Mouse (Mus musculus): ENCODE results near the gene Ap1g2.

Gene Ap1g2

DNA sequence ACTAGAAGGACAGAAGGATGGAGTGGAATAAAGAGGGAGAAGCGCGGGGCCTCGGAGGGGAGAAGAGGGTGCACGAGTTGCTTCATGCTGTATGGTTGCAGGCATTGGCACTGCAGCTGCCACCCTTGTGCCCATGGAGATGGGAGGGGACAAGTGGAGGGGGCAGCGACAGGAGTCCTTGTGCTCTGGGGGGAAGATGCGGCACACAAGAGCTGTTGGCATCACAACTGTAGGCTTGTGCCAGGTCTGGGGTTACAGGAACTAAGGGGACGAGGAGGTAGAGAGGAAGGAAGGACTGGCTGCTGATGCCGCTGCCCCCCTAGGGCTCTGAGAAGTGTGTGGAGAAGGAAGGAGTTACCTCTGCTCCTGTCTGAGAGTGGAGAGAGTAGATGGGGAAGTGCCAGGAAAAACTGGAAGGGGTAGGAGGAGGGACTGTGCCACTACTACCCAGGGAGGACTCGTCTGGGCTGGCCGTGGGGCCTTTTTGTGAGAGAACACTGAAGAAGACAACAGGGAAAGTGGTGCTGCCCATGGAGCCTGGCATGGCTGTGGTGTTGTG is 52.1 kb downstream of the Ap1g2 start:
- DNase-seq, result peak; percentile 93

DNA sequence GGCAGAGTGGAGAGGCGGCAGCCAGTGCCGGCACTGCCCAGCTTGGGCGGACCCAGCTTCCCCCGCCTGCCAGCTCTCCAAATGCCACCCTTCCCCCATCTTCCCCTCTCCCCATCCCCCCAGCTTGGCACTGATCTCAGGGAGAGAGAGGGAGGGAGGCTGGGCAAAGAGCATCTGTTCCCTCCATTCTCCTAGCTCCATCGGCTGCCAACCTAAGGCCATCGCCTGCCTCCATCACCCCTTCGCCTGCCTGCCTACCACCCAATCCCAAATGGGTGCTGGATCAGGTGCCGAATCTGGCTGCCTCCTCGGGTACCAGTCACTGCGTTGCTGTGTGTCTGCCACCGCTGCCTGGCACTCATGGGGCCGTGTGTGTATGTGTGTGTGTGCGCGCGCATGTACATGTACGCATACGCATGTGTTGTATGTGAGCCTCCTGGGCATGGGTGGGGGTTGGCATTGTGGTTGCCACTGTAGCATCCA is 52.6 kb downstream of the Ap1g2 start:
- DNase-seq, result peak; percentile 98

DNA sequence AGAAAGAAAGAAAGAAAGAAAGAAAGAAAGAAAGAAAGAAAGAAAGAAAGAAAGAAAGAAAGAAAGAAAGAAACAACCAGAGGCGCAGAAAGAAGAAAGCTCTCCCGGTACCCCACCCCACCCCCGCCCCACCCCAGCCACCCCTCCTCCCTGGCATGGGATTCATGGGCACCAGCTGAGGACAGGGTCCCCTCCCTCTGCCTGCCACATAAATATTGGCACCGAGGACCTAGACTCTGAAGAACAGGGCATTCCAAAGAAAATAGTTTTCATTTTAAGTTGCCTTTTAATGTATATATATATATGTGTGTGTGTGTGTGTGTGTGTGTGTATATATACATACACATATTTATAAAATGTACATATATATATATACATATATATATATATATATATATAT is 53.3 kb downstream of the Ap1g2 start:
- no peak for DNase-seq

DNA sequence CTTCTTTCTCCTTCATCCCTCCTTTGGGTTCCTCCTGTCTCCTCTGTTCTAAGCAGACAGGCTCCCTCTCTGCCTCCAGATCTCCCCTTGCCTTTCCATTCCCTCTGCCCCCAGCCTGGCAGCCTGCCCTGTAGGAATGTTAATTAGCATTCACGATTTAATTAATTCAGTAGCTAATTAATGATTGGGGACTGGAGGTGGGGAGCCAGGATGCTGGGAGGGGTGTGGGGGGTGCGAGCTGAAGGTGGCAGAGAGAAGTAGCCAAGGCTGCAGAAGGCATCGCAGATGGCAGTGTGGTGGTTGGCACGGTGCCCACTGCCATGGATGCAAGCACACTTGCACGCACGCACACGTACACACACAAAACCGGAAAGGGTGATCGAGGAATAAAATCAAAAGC is 53.9 kb downstream of the Ap1g2 start:
- peak; percentile 96 for DNase-seq
